Mouse (Mus musculus) MEL (cell line): ENCODE results near the gene Erbb4.

ENCODE experiments used
- CHD2 ChIP-seq: IDR thresholded peaks from 2 replicates; pipeline ENCODE4 v1.6.1; 2011; ENCODE audit warnings: low read length, improper control_type of control experiment
- CTCF ChIP-seq, 3 experiments: IDR thresholded peaks in 2 of 3; conservative IDR thresholded peaks in 1 of 3; 2 replicates each; pipeline ENCODE4 v1.5.1; 2011 to 2012; ENCODE audit warnings: low read length in 3 of 3, low read depth in 2 of 3, mild to moderate bottlenecking in 2 of 3, improper control_type of control experiment in 1 of 3, inconsistent platforms in 1 of 3, mixed read lengths in 1 of 3, moderate library complexity in 1 of 3; ENCODE audit not compliant: control insufficient read depth in 1 of 3, insufficient read depth in 1 of 3, poor library complexity in 1 of 3, severe bottlenecking in 1 of 3
- EP300 ChIP-seq, 2 experiments: IDR thresholded peaks; 2 replicates each; pipeline ENCODE4 v1.6.1; 2011; ENCODE audit warnings: improper control_type of control experiment in 2 of 2, low read length in 2 of 2, low read depth in 1 of 2, mild to moderate bottlenecking in 1 of 2
- GATA1 ChIP-seq: IDR thresholded peaks from 2 replicates; pipeline ENCODE4 v1.6.1; 2011; ENCODE audit warnings: low read depth, low read length, improper control_type of control experiment
- MAFK ChIP-seq: IDR thresholded peaks from 2 replicates; pipeline ENCODE4 v1.6.1; 2011; ENCODE audit warnings: low read depth, mild to moderate bottlenecking, low read length, improper control_type of control experiment, borderline replicate concordance
- POLR2A ChIP-seq, 2 experiments: IDR thresholded peaks; 2 replicates each; pipeline ENCODE4 v1.6.1; 2011 to 2012; ENCODE audit warnings: low read length in 2 of 2, mild to moderate bottlenecking in 2 of 2, control low read depth in 1 of 2, improper control_type of control experiment in 1 of 2, low read depth in 1 of 2, moderate library complexity in 1 of 2; ENCODE audit not compliant: control insufficient read depth in 1 of 2, insufficient read depth in 1 of 2, poor library complexity in 1 of 2
- POLR2AphosphoS2 ChIP-seq: IDR thresholded peaks from 2 replicates; pipeline ENCODE4 v1.6.1; 2011; ENCODE audit warnings: low read length, improper control_type of control experiment
- TCF12 ChIP-seq: IDR thresholded peaks from 2 replicates; pipeline ENCODE4 v1.6.1; 2014; ENCODE audit warnings: low read depth, mild to moderate bottlenecking, inconsistent platforms, low read length, improper control_type of control experiment, moderate library complexity
- ZC3H11A ChIP-seq: IDR thresholded peaks from 2 replicates; pipeline ENCODE4 v1.6.1; 2012; ENCODE audit warnings: low read depth, mild to moderate bottlenecking, inconsistent platforms, low read length, improper control_type of control experiment
- ZNF384 ChIP-seq: IDR thresholded peaks from 2 replicates; pipeline ENCODE4 v1.6.1; 2012; ENCODE audit warnings: low read depth, mild to moderate bottlenecking, inconsistent platforms, low read length, improper control_type of control experiment

DNA sequence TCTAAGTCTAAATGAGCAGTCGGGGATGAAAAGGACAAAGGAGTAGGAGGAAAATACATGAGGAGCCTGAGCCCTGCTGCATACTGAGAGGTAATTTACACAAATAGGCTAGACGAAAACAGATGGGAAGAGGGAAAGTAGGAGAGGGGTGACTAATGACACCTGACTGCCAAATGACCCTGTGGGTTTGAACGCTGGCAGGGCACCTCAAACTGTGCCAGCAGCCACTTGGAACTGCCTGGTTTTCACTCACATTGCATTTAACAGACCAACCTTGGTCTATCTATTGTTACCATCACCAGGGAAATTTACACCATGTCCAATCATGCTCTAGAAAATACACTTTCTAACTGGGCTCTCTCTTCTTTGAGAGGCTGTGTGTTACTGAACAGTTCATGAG is 929.3 kb downstream of the Erbb4 start:
- TF ChIP-seq CTCF (IDR thresholded peaks at IDR 0.05 in 2 of 3, conservative IDR thresholded peaks at IDR 0.05 in 1 of 3; ENCODE audit: control insufficient read depth in 1 of 3, insufficient read depth in 1 of 3, low read depth in 2 of 3, low read length in 3 of 3, poor library complexity in 1 of 3, severe bottlenecking in 1 of 3) (no peak), GATA1 (no peak), ZNF384 (no peak), TCF12 (no peak), CHD2 (no peak), MAFK (no peak), ZC3H11A (no peak), POLR2A (IDR thresholded peaks at IDR 0.05; ENCODE audit: control insufficient read depth in 1 of 2, insufficient read depth in 1 of 2, low read depth in 1 of 2, low read length in 2 of 2, poor library complexity in 1 of 2) (no peak), EP300 (IDR thresholded peaks at IDR 0.05; ENCODE audit: low read depth in 1 of 2, low read length in 2 of 2) (no peak), POLR2AphosphoS2 (no peak)
